Mouse (Mus musculus) stomach, embryonic 16.5 days (tissue): ENCODE measurements around the gene Fam131a. TPM values are rescaled to one million over a fixed set of nuclear protein-coding genes. Genes with fewer than 3 reads are reported as not detected.
A peak's percentile ranks its signal among the peaks of the same experiment; 100 is the strongest.

ENCODE experiments used
- ATAC-seq: fragments of 200-750 bp; cut with Nextera tagmentation; 2 replicates; pipeline ENCODE4 v1.8.0; 2017; ENCODE audit warnings: moderate number of reproducible peaks, moderate TSS enrichment; ENCODE audit not compliant: insufficient read depth, low FRiP score
- H3K27ac ChIP-seq: fragments of 300-500 bp; sonication (generic); 2 replicates; pipeline ENCODE4 v1.5.1; 2014; ENCODE audit warnings: low read length
- H3K27me3 ChIP-seq: fragments of 300-500 bp; sonication (generic); 2 replicates; pipeline ENCODE4 v1.6.1; 2014; ENCODE audit warnings: low read length, control low read depth, mixed read lengths; ENCODE audit not compliant: control insufficient read depth, insufficient read depth
- H3K36me3 ChIP-seq: fragments of 300-500 bp; sonication (generic); 2 replicates; pipeline ENCODE4 v1.6.1; 2014; ENCODE audit warnings: low read length; ENCODE audit not compliant: control insufficient read depth, insufficient read depth
- H3K4me1 ChIP-seq: fragments of 300-500 bp; sonication (generic); 2 replicates; pipeline ENCODE4 v1.6.1; 2014; ENCODE audit warnings: low read length, control low read depth, mixed read lengths; ENCODE audit not compliant: control insufficient read depth, insufficient read depth
- H3K4me2 ChIP-seq: fragments of 300-500 bp; sonication (generic); 2 replicates; pipeline ENCODE4 v1.6.1; 2014; ENCODE audit warnings: low read depth, low read length, mixed read lengths
- H3K4me3 ChIP-seq: fragments of 300-500 bp; sonication (generic); replicated peaks from 2 replicates; pipeline ENCODE4 v1.5.1; 2014; ENCODE audit warnings: mild to moderate bottlenecking, low read length
- H3K9ac ChIP-seq: fragments of 300-500 bp; sonication (generic); 2 replicates; pipeline ENCODE4 v1.6.1; 2014; ENCODE audit warnings: low read length
- H3K9me3 ChIP-seq: fragments of 300-500 bp; sonication (generic); replicated peaks from 2 replicates; pipeline ENCODE4 v1.6.1; 2016; ENCODE audit warnings: low read length, control low read depth; ENCODE audit not compliant: control insufficient read depth
- WGBS: fragments of 180-500 bp; shearing (Covaris S2); extraction: QIAGEN DNeasy Blood & Tissue Kit; methylation state at CpG from one replicate; pipeline ENCODE4 v1.1.7; 2014; 5-methylcytosine and 5-hydroxymethylcytosine counted together
- polyA plus RNA-seq: library from polyadenylated mRNA; unstranded; fragments of >200 nt; fragmentation: Nextera tagmentation; extraction: Ambion mirVana; gene quantifications from 2 replicates; pipeline ENCODE4 v1.2.1, GENCODE M21; 2015

The Fam131a gene
- polyA plus RNA-seq, 1 experiment from 2014 or later, result 10.3 TPM

DNA sequence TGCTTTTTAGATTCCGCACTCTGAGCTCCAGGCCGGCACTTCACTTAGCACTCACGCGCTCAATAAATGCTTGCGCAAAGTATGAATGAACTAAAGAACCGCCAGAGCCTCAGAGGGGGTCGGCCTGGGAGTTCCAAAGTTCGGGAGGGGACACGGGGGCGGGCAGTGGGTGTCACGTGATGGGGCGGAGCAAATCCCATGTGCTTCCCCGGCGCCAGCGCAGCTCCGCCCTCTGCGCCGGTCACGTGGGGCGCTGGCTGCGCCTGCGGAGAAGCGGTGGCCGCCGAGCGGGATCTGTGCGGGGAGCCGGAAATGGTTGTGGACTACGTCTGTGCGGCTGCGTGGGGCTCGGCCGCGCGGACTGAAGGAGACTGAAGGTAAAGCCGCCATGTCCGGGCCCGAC lies 20.5 kb upstream of the Fam131a start:
- WGBS, result under 1% methylated on average over 38 of the region's 38 CpGs
- H3K36me3 ChIP-seq, result peaks cover 18% of the 10 kb centered on the region
- H3K4me3 ChIP-seq, result peak overlapping the region; percentile 93
- no peaks in the 10 kb centered on the region for H3K27me3 ChIP-seq
- H3K4me2 ChIP-seq, result peak overlapping the region; percentile 98
- H3K9me3 ChIP-seq, result no peaks in the 10 kb centered on the region
- H3K4me1 ChIP-seq, result peaks cover 24% of the 10 kb centered on the region
- peak overlapping the region; percentile 96 for H3K9ac ChIP-seq
- peak; percentile 96 for ATAC-seq
- peak overlapping the region; percentile 95 for H3K27ac ChIP-seq

- Histone ChIP-seq H3K27me3 (no peaks in the 10 kb centered on the region), H3K4me3 (peak overlapping the region; percentile 93), H3K4me1 (peaks cover 28% of the 10 kb centered on the region), H3K27ac (peak overlapping the region; percentile 95), H3K9ac (peak overlapping the region; percentile 96), H3K36me3 (peaks cover 22% of the 10 kb centered on the region), H3K9me3 (no peaks in the 10 kb centered on the region), H3K4me2 (peak overlapping the region; percentile 98)
- WGBS, result under 1% methylated on average over 73 of the region's 78 CpGs
- ATAC-seq, result peak; percentile 78; the same call in 1 of the 2 replicates
Measured at GRCm38 (mm10) chr16:20672965-20673705, 19.9 kb upstream of the Fam131a start.

- H3K36me3 ChIP-seq, result peaks cover 27% of the 10 kb centered on the region
- H3K9ac ChIP-seq, result peak overlapping the region; percentile 96
- no peaks in the 10 kb centered on the region for H3K9me3 ChIP-seq
- ATAC-seq, result no peak
- 4% methylated on average over 14 of the region's 14 CpGs for WGBS
- H3K27me3 ChIP-seq, result no peaks in the 10 kb centered on the region
- peaks cover 28% of the 10 kb centered on the region for H3K4me1 ChIP-seq
- peak overlapping the region; percentile 93 for H3K4me3 ChIP-seq
- H3K27ac ChIP-seq, result peak overlapping the region; percentile 95
- H3K4me2 ChIP-seq, result peak overlapping the region; percentile 98
Measured at GRCm38 (mm10) chr16:20673706-20674303, 19.2 kb upstream of the Fam131a start.

- Histone ChIP-seq H3K27me3 (no peaks in the 10 kb centered on the region), H3K27ac (no peak overlapping the region), H3K4me1 (peaks cover 28% of the 10 kb centered on the region), H3K9me3 (no peaks in the 10 kb centered on the region), H3K4me3 (no peak overlapping the region), H3K9ac (no peak overlapping the region), H3K4me2 (no peak overlapping the region), H3K36me3 (peaks cover 34% of the 10 kb centered on the region)
- no peak for ATAC-seq
- WGBS, result 88% methylated on average over 6 of the region's 6 CpGs
Measured at GRCm38 (mm10) chr16:20675213-20675612, 17.8 kb upstream of the Fam131a start.

GRCm38 (mm10) chr16:20676702-20677101 lies 16.3 kb upstream of the Fam131a start:
- Histone ChIP-seq H3K9ac (no peak overlapping the region), H3K36me3 (peaks cover 47% of the 10 kb centered on the region), H3K4me2 (no peak overlapping the region), H3K4me3 (no peak overlapping the region), H3K9me3 (no peaks in the 10 kb centered on the region), H3K4me1 (peaks cover 28% of the 10 kb centered on the region), H3K27ac (no peak overlapping the region), H3K27me3 (no peaks in the 10 kb centered on the region)
- 69% methylated on average over 4 of the region's 4 CpGs for WGBS
- no peak for ATAC-seq

DNA sequence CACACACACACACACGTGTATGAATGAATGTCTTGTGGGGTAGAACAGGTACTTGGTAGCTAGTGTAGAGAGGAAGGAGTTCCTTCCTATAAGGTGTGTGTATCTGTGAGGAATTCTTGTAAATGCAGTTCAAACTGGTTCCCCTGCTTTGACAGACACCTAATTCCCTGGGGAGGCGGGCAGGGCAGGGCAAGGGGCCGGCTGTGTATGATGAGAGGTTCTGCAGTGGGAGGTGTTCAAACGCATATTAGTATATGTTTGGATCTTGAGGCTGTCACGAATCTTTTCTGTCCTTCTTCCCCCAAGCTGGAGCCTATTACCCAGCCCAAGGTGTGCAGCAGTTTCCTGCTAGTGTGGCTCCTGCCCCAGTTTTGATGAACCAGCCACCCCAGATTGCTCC lies 15.7 kb upstream of the Fam131a start:
- Histone ChIP-seq H3K9ac (no peak overlapping the region), H3K4me1 (peaks cover 25% of the 10 kb centered on the region)
- 79% methylated on average over 5 of the region's 5 CpGs for WGBS

GRCm38 (mm10) chr16:20677974-20678675 lies 14.9 kb upstream of the Fam131a start:
- H3K9ac ChIP-seq, result no peak overlapping the region
- WGBS, result 63% methylated on average over 10 of the region's 10 CpGs
- H3K9me3 ChIP-seq, result no peaks in the 10 kb centered on the region
- peaks cover 25% of the 10 kb centered on the region for H3K4me1 ChIP-seq
- peak; percentile 75; the same call in 1 of the 2 replicates for ATAC-seq
- H3K27ac ChIP-seq, result peak overlapping the region; percentile 53; the same call in 1 of the 2 replicates
- no peaks in the 10 kb centered on the region for H3K27me3 ChIP-seq
- peaks cover 60% of the 10 kb centered on the region for H3K36me3 ChIP-seq
- no peak overlapping the region for H3K4me2 ChIP-seq
- no peak overlapping the region for H3K4me3 ChIP-seq

More for the DNA sequence above, 15.7 kb upstream of the Fam131a start:
- H3K4me2 ChIP-seq, result no peak overlapping the region
- peaks cover 54% of the 10 kb centered on the region for H3K36me3 ChIP-seq
- no peak for ATAC-seq
- no peaks in the 10 kb centered on the region for H3K9me3 ChIP-seq
- no peaks in the 10 kb centered on the region for H3K27me3 ChIP-seq
- H3K4me3 ChIP-seq, result no peak overlapping the region
- peak overlapping the region; percentile 53; the same call in 1 of the 2 replicates for H3K27ac ChIP-seq

- WGBS, result 81% methylated on average over 3 of the region's 3 CpGs
- ATAC-seq, result no peak
- Histone ChIP-seq H3K9ac (no peak overlapping the region), H3K4me1 (peaks cover 8% of the 10 kb centered on the region; the same call in 1 of the 2 replicates), H3K27me3 (no peaks in the 10 kb centered on the region), H3K4me3 (no peak overlapping the region), H3K4me2 (no peak overlapping the region), H3K9me3 (no peaks in the 10 kb centered on the region), H3K27ac (no peak overlapping the region), H3K36me3 (peaks cover 29% of the 10 kb centered on the region)
Measured at GRCm38 (mm10) chr16:20690774-20691173, 2.3 kb upstream of the Fam131a start.

DNA sequence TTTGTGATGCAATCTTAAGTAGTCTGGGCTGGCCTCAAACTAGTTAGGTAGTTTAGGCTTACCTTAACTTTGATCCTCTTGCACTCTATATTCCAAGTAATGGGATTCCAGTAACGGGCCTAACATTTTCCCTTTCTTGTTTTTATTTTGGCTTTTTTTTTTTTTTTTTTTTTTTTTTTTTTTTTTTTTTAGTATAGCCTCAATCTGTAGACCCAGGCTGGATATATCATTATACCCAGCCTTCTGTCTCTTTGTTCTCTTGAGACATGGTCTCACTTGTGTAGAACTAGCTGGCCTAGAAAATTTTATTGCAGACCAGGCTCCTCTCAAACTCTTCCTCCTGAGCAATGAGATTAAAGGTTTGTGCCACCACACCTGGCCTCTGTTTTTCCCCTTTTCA lies 1.4 kb upstream of the Fam131a start:
- H3K36me3 ChIP-seq, result peaks cover 22% of the 10 kb centered on the region

More for the DNA sequence above, 1.4 kb upstream of the Fam131a start:
- 63% methylated on average over 1 of the region's 1 CpGs for WGBS
- Histone ChIP-seq H3K9me3 (no peaks in the 10 kb centered on the region), H3K4me3 (no peak overlapping the region), H3K4me2 (no peak overlapping the region), H3K27ac (no peak overlapping the region), H3K27me3 (peaks cover 4% of the 10 kb centered on the region; the same call in 1 of the 2 replicates), H3K9ac (no peak overlapping the region), H3K4me1 (peaks cover 15% of the 10 kb centered on the region)
- no peak for ATAC-seq
